Mouse (Mus musculus) bone marrow, adult 2 months (tissue): Measurements from ENCODE around the gene Mrpl23. TPM values are rescaled to one million over a fixed set of nuclear protein-coding genes. Genes with fewer than 3 reads are reported as not detected.

ENCODE experiments used
- H3K27ac ChIP-seq: fragments of 200-500 bp; 2 replicates; pipeline ENCODE4 v1.5.1; 2012; ENCODE audit warnings: low read depth, mild to moderate bottlenecking, control low read depth, inconsistent platforms, low read length; ENCODE audit not compliant: control insufficient read depth, poor library complexity, insufficient read depth
- H3K4me1 ChIP-seq: fragments of 200-500 bp; 2 replicates; pipeline ENCODE4 v1.6.1; 2011; ENCODE audit warnings: low read length; ENCODE audit not compliant: control insufficient read depth, insufficient read depth
- H3K4me3 ChIP-seq: fragments of 200-500 bp; replicated peaks from 2 replicates; pipeline ENCODE3; 2011; ENCODE audit warnings: mild to moderate bottlenecking, low read depth, low read length, control low read depth; ENCODE audit not compliant: control insufficient read depth
- CTCF ChIP-seq: fragments of 200-500 bp; IDR thresholded peaks from 2 replicates; pipeline ENCODE4 v1.5.1; 2011; ENCODE audit warnings: low read length, control low read depth; ENCODE audit not compliant: control insufficient read depth, insufficient read depth
- POLR2A ChIP-seq: fragments of 200-500 bp; IDR thresholded peaks from 2 replicates; pipeline ENCODE4 v1.6.1; 2011; ENCODE audit warnings: low read depth, mild to moderate bottlenecking, control low read depth, low read length, borderline replicate concordance; ENCODE audit not compliant: control insufficient read depth
- WGBS: fragments of 180-500 bp; shearing (Covaris S2); methylation state at CpG from one replicate; pipeline ENCODE4 v1.1.7; 2018; 5-methylcytosine and 5-hydroxymethylcytosine counted together
- polyA plus RNA-seq: library from polyadenylated mRNA; stranded (reverse); fragments of >200 nt; gene quantifications from 2 replicates; pipeline ENCODE4 v1.2.4, GENCODE M21; 2011; ENCODE audit warnings: low replicate concordance; ENCODE audit not compliant: missing spikeins, insufficient read depth, insufficient read length

Gene Mrpl23
- polyA plus RNA-seq, 1 experiment = 0.40 TPM

DNA sequence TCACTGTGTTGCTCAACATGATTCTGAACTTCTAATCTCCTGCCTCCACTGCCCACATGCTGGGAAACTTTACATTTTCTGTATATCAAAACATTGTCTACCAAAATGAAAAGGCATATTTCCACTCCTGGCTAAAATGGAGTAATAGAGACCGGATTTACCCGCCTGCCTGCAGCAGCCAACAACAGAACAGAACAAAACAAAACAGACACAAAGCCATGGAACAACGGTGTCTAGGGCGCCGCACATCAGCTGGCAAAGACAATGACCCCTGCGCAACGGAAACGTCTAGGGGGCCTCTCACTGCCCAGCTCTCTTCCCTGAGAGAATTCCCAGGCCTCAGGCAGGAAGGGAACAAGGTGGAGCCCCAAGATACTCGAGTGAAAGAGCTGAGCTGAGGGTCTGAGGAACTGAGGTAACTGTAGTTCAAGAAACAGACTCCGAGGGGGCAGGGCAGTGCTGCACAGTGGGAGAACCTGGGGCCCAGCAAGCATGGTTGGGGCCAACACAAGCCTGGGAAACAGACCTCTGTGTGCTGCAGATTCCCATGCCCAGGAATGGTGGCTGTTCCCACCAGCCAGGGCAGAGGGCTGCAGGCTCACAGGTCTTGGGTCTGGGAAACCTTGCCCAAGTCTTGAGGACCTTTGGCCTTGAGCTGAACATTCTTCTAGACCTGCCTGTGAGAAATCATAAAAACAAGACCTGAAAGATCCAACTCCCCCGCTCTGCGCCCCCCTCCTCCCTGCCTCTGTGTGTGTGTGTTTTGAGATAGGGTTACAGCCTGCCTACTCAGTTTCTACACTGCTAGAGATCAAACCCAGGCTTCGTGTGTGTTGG is 6.9 kb upstream of the Mrpl23 start:
- Histone ChIP-seq H3K4me3 (no peak overlapping the region), H3K27ac (no peak overlapping the region), H3K4me1 (no peaks in the 10 kb centered on the region; the same call in 1 of the 2 replicates)
- 68% methylated on average over 13 of the region's 13 CpGs for WGBS
- no peak for TF ChIP-seq CTCF
- no peak for TF ChIP-seq POLR2A

DNA sequence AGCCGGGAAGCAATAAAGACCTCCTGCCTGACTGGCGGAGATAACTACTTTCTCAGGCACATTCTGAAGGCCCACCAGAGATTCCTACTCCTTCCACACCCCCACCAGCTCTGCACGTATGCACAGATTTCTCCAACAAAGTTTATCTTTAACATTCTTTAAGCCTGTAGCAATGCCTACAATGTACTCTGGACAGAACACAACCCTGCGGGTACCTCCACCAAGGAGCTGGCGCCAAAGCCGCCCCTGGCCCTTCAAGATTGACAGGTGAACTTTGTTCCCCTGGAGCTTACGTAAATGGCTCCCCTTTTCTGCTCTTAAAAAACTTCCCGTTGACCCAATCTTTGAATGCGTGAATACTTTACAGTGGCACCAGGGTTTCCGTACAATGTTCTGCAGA is 3.1 kb upstream of the Mrpl23 start:
- no peak overlapping the region for H3K27ac ChIP-seq
- H3K4me1 ChIP-seq = peaks cover 3% of the 10 kb centered on the region
- TF ChIP-seq CTCF (no peak), POLR2A (no peak)
- whole genome bisulfite sequencing = 79% methylated on average over 10 of the region's 10 CpGs
- no peak overlapping the region for H3K4me3 ChIP-seq

- 75% methylated on average over 4 of the region's 4 CpGs for WGBS
- Histone ChIP-seq H3K4me1 (peaks cover 3% of the 10 kb centered on the region), H3K27ac (no peak overlapping the region), H3K4me3 (no peak overlapping the region)
- no peak for TF ChIP-seq POLR2A
- TF ChIP-seq CTCF = no peak
Measured at GRCm38 (mm10) chr7:142531973-142532521, 439 bp upstream of the Mrpl23 start.

- WGBS = 1% methylated on average over 43 of the region's 44 CpGs
- peak; percentile 58; the same call in 1 of the 2 replicates for TF ChIP-seq POLR2A
- peak; percentile 82 for TF ChIP-seq CTCF
- H3K27ac ChIP-seq = peak overlapping the region; percentile 54
- peak overlapping the region; percentile 83 for H3K4me3 ChIP-seq
- peaks cover 3% of the 10 kb centered on the region for H3K4me1 ChIP-seq
Measured at GRCm38 (mm10) chr7:142533059-142533855, 771 bp downstream of the Mrpl23 start.

DNA sequence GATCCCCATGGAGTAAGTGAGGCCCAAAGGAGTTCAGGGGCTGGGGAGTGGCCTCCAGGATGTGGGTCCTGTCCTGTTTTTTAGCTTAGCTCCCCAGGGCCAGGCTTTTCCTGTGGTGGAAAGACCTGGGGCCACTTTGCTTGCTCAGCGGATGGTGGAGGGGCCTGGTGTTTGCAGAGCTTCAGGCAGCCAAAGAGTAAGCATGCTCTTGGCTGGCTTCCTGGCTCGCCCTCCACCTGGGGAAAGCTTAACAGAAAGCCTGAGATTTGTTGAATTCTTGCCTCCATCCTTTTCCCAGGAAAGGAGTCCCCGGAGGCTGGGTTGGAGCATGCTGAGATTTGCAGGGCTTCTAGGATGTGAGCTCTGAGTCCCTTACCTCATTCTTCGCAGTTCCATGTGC is 2.6 kb downstream of the Mrpl23 start:
- WGBS = 76% methylated on average over 4 of the region's 4 CpGs
- peaks cover 3% of the 10 kb centered on the region for H3K4me1 ChIP-seq
- no peak overlapping the region for H3K4me3 ChIP-seq
- no peak overlapping the region for H3K27ac ChIP-seq
- no peak for TF ChIP-seq CTCF
- no peak for TF ChIP-seq POLR2A

DNA sequence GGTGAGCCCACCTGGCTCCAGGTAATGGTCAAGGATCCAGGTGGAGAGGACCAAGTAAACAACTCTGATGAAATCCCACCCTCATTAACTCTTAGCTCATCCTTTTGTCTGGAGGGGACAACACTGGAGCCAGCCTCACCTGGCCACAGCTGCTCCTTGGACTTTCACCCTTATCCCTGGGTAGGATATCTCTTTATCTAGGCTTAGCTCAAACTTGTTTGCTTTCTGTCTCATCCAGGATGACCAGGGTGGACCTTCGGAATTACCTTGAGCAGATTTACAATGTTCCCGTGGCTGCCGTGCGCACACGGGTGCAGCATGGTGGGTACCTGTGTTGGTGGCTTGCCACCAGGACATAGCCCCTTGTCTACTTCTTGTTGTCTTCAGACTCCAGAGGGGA is 3.3 kb downstream of the Mrpl23 start:
- WGBS = 96% methylated on average over 5 of the region's 5 CpGs
- no peak for TF ChIP-seq POLR2A
- no peak for TF ChIP-seq CTCF
- peaks cover 3% of the 10 kb centered on the region for H3K4me1 ChIP-seq
- H3K4me3 ChIP-seq = no peak overlapping the region
- H3K27ac ChIP-seq = no peak overlapping the region

DNA sequence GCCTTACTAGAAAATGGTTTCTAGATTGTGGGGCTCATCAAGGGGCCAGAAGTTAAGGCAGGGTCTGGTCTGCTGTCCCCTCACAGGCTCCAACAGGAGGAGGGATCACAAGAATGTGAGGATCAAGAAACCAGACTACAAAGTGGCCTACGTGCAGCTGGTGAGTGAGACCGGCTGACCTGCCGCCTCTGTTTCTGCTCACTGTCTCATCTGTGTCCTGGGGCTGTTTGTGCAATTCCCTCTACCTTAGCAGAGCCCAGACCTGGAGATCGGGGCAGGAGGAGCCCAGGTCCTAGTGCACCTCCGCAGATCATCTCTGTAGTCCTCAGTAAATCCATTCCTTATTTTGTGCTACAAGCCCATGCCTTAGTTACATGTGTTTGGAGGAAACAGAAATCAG is 4.7 kb downstream of the Mrpl23 start:
- no peak overlapping the region for H3K4me3 ChIP-seq
- H3K4me1 ChIP-seq = peaks cover 3% of the 10 kb centered on the region
- no peak overlapping the region for H3K27ac ChIP-seq
- 88% methylated on average over 5 of the region's 5 CpGs for WGBS
- TF ChIP-seq CTCF (no peak), POLR2A (no peak)

- Histone ChIP-seq H3K4me3 (no peak overlapping the region), H3K4me1 (peaks cover 3% of the 10 kb centered on the region), H3K27ac (no peak overlapping the region)
- 15% methylated on average over 6 of the region's 6 CpGs for WGBS
- TF ChIP-seq CTCF (peak; percentile 57), POLR2A (no peak)
Measured at GRCm38 (mm10) chr7:142537879-142538278, 5.4 kb downstream of the Mrpl23 start.
